Mouse (Mus musculus): Measurements from ENCODE around the gene Stoml1.

GRCm38 (mm10) chr9:58231746-58232145, 21.2 kb upstream of the Stoml1 start:
- TF ChIP-seq CTCF (conservative IDR thresholded peaks at IDR 0.05; ENCODE audit: insufficient read depth, insufficient read length, low read depth, low read length) (no peak), POLR2A (IDR thresholded peaks at IDR 0.05; ENCODE audit: low read depth, low read length) (no peak)

All from kidney, adult 2 months (tissue).